Mouse (Mus musculus): Measurements from ENCODE around the gene Pacs1.
"Not testable (repeated sequence)": the region's sequence is repeated elsewhere in the genome, so short reads cannot be mapped to it uniquely, and the experiment has no call there.

The Pacs1 gene

GRCm38 (mm10) chr19:5268017-5268416 is 4.9 kb downstream of the Pacs1 start:
- no peak for DNase-seq (ENCODE audit: low spot score)

GRCm38 (mm10) chr19:5267015-5267414 is 5.9 kb downstream of the Pacs1 start:
- no peak for DNase-seq (ENCODE audit: low spot score)

GRCm38 (mm10) chr19:5257140-5257539 is 15.8 kb downstream of the Pacs1 start:
- no peak for DNase-seq (ENCODE audit: low spot score)

- not testable (repeated sequence) for DNase-seq (ENCODE audit: low spot score)
Observed at GRCm38 (mm10) chr19:5236981-5237380, 35.9 kb downstream of the Pacs1 start.

GRCm38 (mm10) chr19:5232696-5233095 is 40.2 kb downstream of the Pacs1 start:
- DNase-seq (ENCODE audit: low spot score), result no peak

- no peak for DNase-seq (ENCODE audit: low spot score)
Observed at GRCm38 (mm10) chr19:5230110-5230509, 42.8 kb downstream of the Pacs1 start.

GRCm38 (mm10) chr19:5224624-5225023 is 48.3 kb downstream of the Pacs1 start:
- no peak for DNase-seq (ENCODE audit: low spot score)

- no peak for DNase-seq (ENCODE audit: low spot score)
Observed at GRCm38 (mm10) chr19:5224077-5224476, 48.8 kb downstream of the Pacs1 start.

- DNase-seq (ENCODE audit: low spot score), result no peak
Observed at GRCm38 (mm10) chr19:5221926-5222325, 51.0 kb downstream of the Pacs1 start.

- not testable (repeated sequence) for DNase-seq (ENCODE audit: low spot score)
Observed at GRCm38 (mm10) chr19:5221219-5221723, 51.6 kb downstream of the Pacs1 start.

GRCm38 (mm10) chr19:5220389-5220788 is 52.5 kb downstream of the Pacs1 start:
- DNase-seq (ENCODE audit: low spot score), result no peak

- DNase-seq (ENCODE audit: low spot score), result no peak
Observed at GRCm38 (mm10) chr19:5201691-5202090, 71.2 kb downstream of the Pacs1 start.

GRCm38 (mm10) chr19:5200617-5201016 is 72.3 kb downstream of the Pacs1 start:
- DNase-seq (ENCODE audit: low spot score), result not testable (repeated sequence)

- DNase-seq (ENCODE audit: low spot score), result no peak
Observed at GRCm38 (mm10) chr19:5198553-5198952, 74.4 kb downstream of the Pacs1 start.

- DNase-seq (ENCODE audit: low spot score), result no peak
Observed at GRCm38 (mm10) chr19:5195417-5196035, 77.4 kb downstream of the Pacs1 start.

GRCm38 (mm10) chr19:5192397-5192796 is 80.5 kb downstream of the Pacs1 start:
- DNase-seq (ENCODE audit: low spot score), result no peak

- DNase-seq (ENCODE audit: low spot score), result no peak
Observed at GRCm38 (mm10) chr19:5187439-5187838, 85.5 kb downstream of the Pacs1 start.

- no peak for DNase-seq (ENCODE audit: low spot score)
Observed at GRCm38 (mm10) chr19:5181926-5182325, 91.0 kb downstream of the Pacs1 start.

- DNase-seq (ENCODE audit: low spot score), result no peak
Observed at GRCm38 (mm10) chr19:5178631-5179030, 94.3 kb downstream of the Pacs1 start.

- no peak for DNase-seq (ENCODE audit: low spot score)
Observed at GRCm38 (mm10) chr19:5170430-5170829, 102.5 kb downstream of the Pacs1 start.

GRCm38 (mm10) chr19:5167477-5167876 is 105.4 kb downstream of the Pacs1 start:
- no peak for DNase-seq (ENCODE audit: low spot score)

GRCm38 (mm10) chr19:5164380-5164779 is 108.5 kb downstream of the Pacs1 start:
- no peak for DNase-seq (ENCODE audit: low spot score)

- DNase-seq (ENCODE audit: low spot score), result no peak
Observed at GRCm38 (mm10) chr19:5161913-5162312, 111.0 kb downstream of the Pacs1 start.

- no peak for DNase-seq (ENCODE audit: low spot score)
Observed at GRCm38 (mm10) chr19:5152261-5152660, 120.7 kb downstream of the Pacs1 start.

Data from urinary bladder, postnatal 10 days (tissue).